Mouse (Mus musculus) liver, postnatal 0 days (tissue): ENCODE data around the gene Ankmy1.

Experiments used
- CTCF ChIP-seq: sonication (generic); IDR thresholded peaks from 2 replicates; pipeline ENCODE4 v1.5.1; 2016; ENCODE audit warnings: antibody characterized with exemption, low read depth
- EP300 ChIP-seq: IDR thresholded peaks from 2 replicates; pipeline ENCODE4 v1.6.1; 2016; ENCODE audit warnings: antibody characterized with exemption, low read depth, mild to moderate bottlenecking

- TF ChIP-seq CTCF (0 out of 2 replicates have a peak, but pooled peaks have one; percentile 8), EP300 (no peak)
Measured at GRCm38 (mm10) chr1:92849491-92849890, 53.2 kb downstream of the Ankmy1 start.
